Mouse (Mus musculus) brain, embryonic 14.5 days (tissue): ENCODE measurements at regions not wholly inside any gene's neighbourhood (a gene's known extent, or its start where the extent isn't known, plus 50 kb on each side); places are given as distances from the start of the nearest gene placed in this dataset.

Experiments used
- CTCF ChIP-seq: fragments of 200-500 bp; IDR thresholded peaks from 2 replicates; pipeline ENCODE4 v1.5.1; 2012; ENCODE audit warnings: inconsistent platforms, mild to moderate bottlenecking, moderate library complexity, borderline replicate concordance; ENCODE audit not compliant: insufficient read depth, insufficient read length; ENCODE audit errors: extremely low read depth
- POLR2A ChIP-seq: fragments of 200-500 bp; IDR thresholded peaks from 2 replicates; pipeline ENCODE4 v1.6.1; 2012; ENCODE audit warnings: mild to moderate bottlenecking, inconsistent platforms, borderline replicate concordance; ENCODE audit not compliant: poor library complexity, insufficient read depth, insufficient read length, severe bottlenecking; ENCODE audit errors: extremely low read depth

- no peak for TF ChIP-seq POLR2A
- no peak for TF ChIP-seq CTCF
Measured at GRCm38 (mm10) chrX:43884890-43885289, 293.9 kb downstream of the Tex13c1 start.
